Mouse (Mus musculus): ENCODE data around the gene Cyp11a1. TPM values are rescaled to one million over a fixed set of nuclear protein-coding genes. Genes with fewer than 3 reads are reported as not detected.

The Cyp11a1 gene
- polyA plus RNA-seq, 1 experiment from 2014 or later, result 0.74 TPM

- ATAC-seq (ENCODE audit: low read depth), result no peak
- H3K4me2 ChIP-seq (ENCODE audit: low read depth, low read length), result no peak overlapping the region
- no peaks in the 10 kb centered on the region for H3K36me3 ChIP-seq (ENCODE audit: control insufficient read depth, insufficient read depth, low read length)
- no peak overlapping the region for H3K4me3 ChIP-seq (ENCODE audit: low read length)
- H3K27ac ChIP-seq (ENCODE audit: low read length), result no peak overlapping the region
- H3K9ac ChIP-seq (ENCODE audit: low read length), result no peak overlapping the region
- no peaks in the 10 kb centered on the region for H3K4me1 ChIP-seq (replicated peaks; ENCODE audit: control insufficient read depth, insufficient read depth, low read length)
- 51% methylated on average over 7 of the region's 7 CpGs for WGBS
- no peaks in the 10 kb centered on the region for H3K27me3 ChIP-seq (ENCODE audit: control insufficient read depth, insufficient read depth, low read depth, low read length)
- no peaks in the 10 kb centered on the region for H3K9me3 ChIP-seq (ENCODE audit: control insufficient read depth, low read length)
These were observed 19.9 kb upstream of the Cyp11a1 start for GRCm38 (mm10) chr9:57986293-57986692.

GRCm38 (mm10) chr9:57988098-57988497, 18.1 kb upstream of the Cyp11a1 start:
- H3K4me2 ChIP-seq (ENCODE audit: low read depth, low read length), result no peak overlapping the region
- no peak overlapping the region for H3K27ac ChIP-seq (ENCODE audit: low read length)
- H3K9me3 ChIP-seq (ENCODE audit: control insufficient read depth, low read length), result no peaks in the 10 kb centered on the region
- H3K4me1 ChIP-seq (replicated peaks; ENCODE audit: control insufficient read depth, insufficient read depth, low read length), result no peaks in the 10 kb centered on the region
- 80% methylated on average over 2 of the region's 2 CpGs for WGBS
- no peaks in the 10 kb centered on the region for H3K27me3 ChIP-seq (ENCODE audit: control insufficient read depth, insufficient read depth, low read depth, low read length)
- no peaks in the 10 kb centered on the region for H3K36me3 ChIP-seq (ENCODE audit: control insufficient read depth, insufficient read depth, low read length)
- H3K4me3 ChIP-seq (ENCODE audit: low read length), result no peak overlapping the region
- H3K9ac ChIP-seq (ENCODE audit: low read length), result no peak overlapping the region
- no peak for ATAC-seq (ENCODE audit: low read depth)

- H3K4me3 ChIP-seq (ENCODE audit: low read length), result no peak overlapping the region
- no peaks in the 10 kb centered on the region for H3K36me3 ChIP-seq (ENCODE audit: control insufficient read depth, insufficient read depth, low read length)
- no peak overlapping the region for H3K9ac ChIP-seq (ENCODE audit: low read length)
- ATAC-seq (ENCODE audit: low read depth), result no peak
- no peaks in the 10 kb centered on the region for H3K9me3 ChIP-seq (ENCODE audit: control insufficient read depth, low read length)
- H3K27me3 ChIP-seq (ENCODE audit: control insufficient read depth, insufficient read depth, low read depth, low read length), result no peaks in the 10 kb centered on the region
- H3K27ac ChIP-seq (ENCODE audit: low read length), result no peak overlapping the region
- no peak overlapping the region for H3K4me2 ChIP-seq (ENCODE audit: low read depth, low read length)
- WGBS, result 83% methylated on average over 6 of the region's 6 CpGs
- H3K4me1 ChIP-seq (replicated peaks; ENCODE audit: control insufficient read depth, insufficient read depth, low read length), result no peaks in the 10 kb centered on the region
These were observed 16.9 kb upstream of the Cyp11a1 start for GRCm38 (mm10) chr9:57989309-57989708.

DNA sequence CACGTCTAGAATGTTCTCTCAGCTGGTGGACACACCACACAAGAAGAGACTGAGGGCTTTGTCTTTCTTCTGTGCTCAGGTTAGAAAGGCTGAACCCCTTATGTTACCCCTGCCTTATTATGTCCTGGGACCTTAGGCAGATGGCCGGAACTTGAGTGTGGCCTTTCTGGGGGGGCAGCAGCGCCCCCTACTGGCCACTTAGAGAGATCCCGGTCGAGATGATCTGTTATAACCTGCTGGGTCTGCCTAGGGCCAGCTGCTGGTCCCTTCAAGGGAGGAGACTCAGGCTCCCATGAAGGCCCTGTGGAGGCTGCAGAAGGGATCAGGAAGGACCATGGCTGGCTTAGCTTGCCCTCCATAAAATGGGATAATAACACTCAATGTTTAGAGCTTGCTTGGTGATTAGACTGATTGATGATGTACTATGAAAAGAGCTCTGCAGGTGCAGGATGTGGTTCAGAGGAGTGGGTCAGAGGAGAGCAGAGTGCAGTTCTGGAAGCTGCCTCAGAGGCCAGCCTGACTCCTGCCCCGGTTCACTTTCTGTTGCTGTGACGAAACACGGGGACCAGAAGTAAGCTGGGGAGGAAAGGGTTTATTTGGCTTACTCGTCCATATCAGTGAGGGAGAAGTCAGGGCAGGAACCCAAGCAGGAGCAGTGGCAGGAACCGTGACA, 15.6 kb upstream of the Cyp11a1 start:
- Histone ChIP-seq H3K27ac (ENCODE audit: low read length) (no peak overlapping the region), H3K27me3 (ENCODE audit: control insufficient read depth, insufficient read depth, low read depth, low read length) (no peaks in the 10 kb centered on the region), H3K4me3 (ENCODE audit: low read length) (no peak overlapping the region), H3K4me2 (ENCODE audit: low read depth, low read length) (no peak overlapping the region), H3K36me3 (ENCODE audit: control insufficient read depth, insufficient read depth, low read length) (no peaks in the 10 kb centered on the region), H3K9me3 (ENCODE audit: control insufficient read depth, low read length) (no peaks in the 10 kb centered on the region), H3K9ac (ENCODE audit: low read length) (no peak overlapping the region), H3K4me1 (replicated peaks; ENCODE audit: control insufficient read depth, insufficient read depth, low read length) (no peaks in the 10 kb centered on the region)
- 21% methylated on average over 10 of the region's 10 CpGs for WGBS
- no peak for ATAC-seq (ENCODE audit: low read depth)

- 74% methylated on average over 3 of the region's 3 CpGs for WGBS
- H3K27ac ChIP-seq (ENCODE audit: low read length), result no peak overlapping the region
- no peak overlapping the region for H3K4me3 ChIP-seq (ENCODE audit: low read length)
- no peaks in the 10 kb centered on the region for H3K4me1 ChIP-seq (replicated peaks; ENCODE audit: control insufficient read depth, insufficient read depth, low read length)
- no peaks in the 10 kb centered on the region for H3K36me3 ChIP-seq (ENCODE audit: control insufficient read depth, insufficient read depth, low read length)
- peaks cover 4% of the 10 kb centered on the region for H3K27me3 ChIP-seq (ENCODE audit: control insufficient read depth, insufficient read depth, low read depth, low read length)
- no peak overlapping the region for H3K4me2 ChIP-seq (ENCODE audit: low read depth, low read length)
- ATAC-seq (ENCODE audit: low read depth), result no peak
- no peak overlapping the region for H3K9ac ChIP-seq (ENCODE audit: low read length)
- no peaks in the 10 kb centered on the region for H3K9me3 ChIP-seq (ENCODE audit: control insufficient read depth, low read length)
These were observed 14.2 kb upstream of the Cyp11a1 start for GRCm38 (mm10) chr9:57992060-57992459.

DNA sequence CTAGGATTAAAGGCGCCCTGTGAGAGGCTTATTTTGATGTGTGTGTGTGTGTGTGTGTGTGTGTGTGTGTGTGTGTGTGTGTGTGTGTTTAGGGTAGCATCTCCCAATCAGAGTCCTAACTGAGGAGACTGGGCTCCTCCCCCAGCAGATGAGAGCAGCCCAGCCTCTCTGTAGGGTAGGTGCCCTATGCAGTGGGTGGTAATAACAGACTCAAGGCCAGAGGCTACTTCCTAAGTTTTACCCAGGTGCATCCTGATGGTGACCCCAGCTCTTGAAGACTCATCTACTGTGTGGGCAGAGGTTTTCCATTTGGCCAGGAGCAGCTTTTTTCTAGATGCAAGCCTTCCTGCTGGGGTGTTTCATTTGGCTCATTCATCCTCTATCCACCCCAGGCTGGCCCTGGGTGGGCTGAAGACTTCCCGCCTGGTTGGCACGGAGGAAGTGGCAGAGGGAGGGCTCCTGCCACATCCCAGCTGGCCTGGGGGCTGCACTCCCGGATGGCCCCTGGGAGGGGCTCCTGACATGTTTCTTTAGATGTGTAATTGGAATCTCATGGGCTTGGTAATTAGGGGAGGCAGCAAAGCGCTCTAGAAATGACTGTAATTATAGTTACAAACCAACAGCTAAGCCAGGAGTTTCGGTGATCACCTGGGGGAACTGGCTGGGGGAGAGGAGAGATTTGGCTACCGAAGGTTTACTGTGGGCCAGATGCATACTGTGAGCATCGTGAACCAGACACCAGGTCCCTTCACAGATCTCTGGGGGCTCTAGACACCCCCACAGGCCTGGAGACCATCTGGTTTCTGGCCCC, 13.2 kb upstream of the Cyp11a1 start:
- peak; percentile 46; the same call in 1 of the 2 replicates for ATAC-seq (ENCODE audit: low read depth)
- H3K27ac ChIP-seq (ENCODE audit: low read length), result peak overlapping the region; percentile 52
- 0 out of 2 replicates have a peak overlapping the region, but pooled peaks have one; percentile 3 for H3K9ac ChIP-seq (ENCODE audit: low read length)
- no peak overlapping the region for H3K4me3 ChIP-seq (ENCODE audit: low read length)
- no peaks in the 10 kb centered on the region for H3K36me3 ChIP-seq (ENCODE audit: control insufficient read depth, insufficient read depth, low read length)
- H3K27me3 ChIP-seq (ENCODE audit: control insufficient read depth, insufficient read depth, low read depth, low read length), result peaks cover 8% of the 10 kb centered on the region
- no peaks in the 10 kb centered on the region for H3K9me3 ChIP-seq (ENCODE audit: control insufficient read depth, low read length)
- no peak overlapping the region for H3K4me2 ChIP-seq (ENCODE audit: low read depth, low read length)
- peaks cover 5% of the 10 kb centered on the region for H3K4me1 ChIP-seq (replicated peaks; ENCODE audit: control insufficient read depth, insufficient read depth, low read length)
- 56% methylated on average over 8 of the region's 8 CpGs for WGBS

DNA sequence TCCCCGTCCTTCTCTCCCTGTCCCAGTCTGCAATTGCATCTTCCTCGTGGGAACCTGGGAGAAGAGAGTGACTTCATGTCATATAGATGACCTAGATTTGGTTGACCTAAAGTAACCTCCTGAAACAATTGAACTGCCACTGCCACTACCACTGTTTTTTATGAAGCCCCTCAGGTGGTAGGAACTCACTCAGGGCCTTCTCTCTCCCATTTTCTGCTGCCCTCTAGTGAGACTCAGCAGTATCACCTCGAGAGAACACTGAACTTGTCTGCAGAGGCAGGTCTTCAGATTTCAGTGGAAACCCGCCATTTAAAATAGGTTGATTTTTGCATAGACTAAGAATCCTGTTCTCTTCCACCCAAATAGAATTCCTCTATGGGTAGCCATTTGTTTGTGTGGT, 10.9 kb upstream of the Cyp11a1 start:
- H3K4me1 ChIP-seq (replicated peaks; ENCODE audit: control insufficient read depth, insufficient read depth, low read length), result peaks cover 8% of the 10 kb centered on the region
- no peak overlapping the region for H3K4me3 ChIP-seq (ENCODE audit: low read length)
- H3K4me2 ChIP-seq (ENCODE audit: low read depth, low read length), result no peak overlapping the region
- H3K27me3 ChIP-seq (ENCODE audit: control insufficient read depth, insufficient read depth, low read depth, low read length), result peaks cover 8% of the 10 kb centered on the region
- 35% methylated on average over 4 of the region's 4 CpGs for WGBS
- H3K36me3 ChIP-seq (ENCODE audit: control insufficient read depth, insufficient read depth, low read length), result no peaks in the 10 kb centered on the region
- no peak for ATAC-seq (ENCODE audit: low read depth)
- no peaks in the 10 kb centered on the region for H3K9me3 ChIP-seq (ENCODE audit: control insufficient read depth, low read length)
- H3K27ac ChIP-seq (ENCODE audit: low read length), result no peak overlapping the region
- H3K9ac ChIP-seq (ENCODE audit: low read length), result no peak overlapping the region

GRCm38 (mm10) chr9:57997511-57998031, 8.6 kb upstream of the Cyp11a1 start:
- peak overlapping the region; percentile 67 for H3K4me2 ChIP-seq (ENCODE audit: low read depth, low read length)
- no peak overlapping the region for H3K27ac ChIP-seq (ENCODE audit: low read length)
- peaks cover 8% of the 10 kb centered on the region for H3K27me3 ChIP-seq (ENCODE audit: control insufficient read depth, insufficient read depth, low read depth, low read length)
- peak overlapping the region; percentile 40 for H3K4me3 ChIP-seq (ENCODE audit: low read length)
- ATAC-seq (ENCODE audit: low read depth), result no peak
- peaks cover 8% of the 10 kb centered on the region for H3K4me1 ChIP-seq (replicated peaks; ENCODE audit: control insufficient read depth, insufficient read depth, low read length)
- no peaks in the 10 kb centered on the region for H3K36me3 ChIP-seq (ENCODE audit: control insufficient read depth, insufficient read depth, low read length)
- WGBS, result 16% methylated on average over 13 of the region's 13 CpGs
- H3K9ac ChIP-seq (ENCODE audit: low read length), result no peak overlapping the region; the same call in 1 of the 2 replicates
- no peaks in the 10 kb centered on the region for H3K9me3 ChIP-seq (ENCODE audit: control insufficient read depth, low read length)

DNA sequence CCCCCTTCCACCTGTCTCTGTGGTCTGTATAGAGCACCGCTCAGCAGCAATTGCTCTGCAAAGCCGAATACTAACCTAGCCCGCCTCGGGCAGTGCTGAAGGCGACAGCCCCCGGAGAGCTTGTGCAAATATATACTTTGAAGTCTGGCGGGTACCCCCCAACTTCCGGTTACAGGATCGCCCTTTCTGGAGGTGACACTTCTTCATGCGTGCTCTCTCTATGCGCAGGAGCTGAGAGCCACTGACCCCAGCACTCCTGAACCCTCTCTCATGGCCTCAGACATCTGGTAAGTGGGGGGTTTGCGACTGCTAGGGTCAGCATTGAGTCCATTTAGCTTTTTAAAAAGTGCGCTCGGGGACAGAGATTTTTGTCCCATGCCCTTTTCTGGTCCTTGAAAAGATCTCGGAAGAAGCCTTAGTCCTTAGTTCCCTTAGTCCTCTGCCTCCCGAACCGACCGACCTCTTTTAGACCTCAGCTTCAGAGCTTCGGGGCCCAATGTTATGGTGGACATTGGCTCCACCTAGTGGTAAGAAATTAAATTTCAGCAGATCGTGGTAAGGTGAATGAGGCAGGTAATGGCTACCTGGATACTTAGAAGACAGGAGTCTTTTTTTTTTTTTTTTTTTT, 8.1 kb upstream of the Cyp11a1 start:
- Histone ChIP-seq H3K4me3 (ENCODE audit: low read length) (peak overlapping the region; percentile 40), H3K9ac (ENCODE audit: low read length) (peak overlapping the region; percentile 49; the same call in 1 of the 2 replicates), H3K27ac (ENCODE audit: low read length) (no peak overlapping the region), H3K9me3 (ENCODE audit: control insufficient read depth, low read length) (no peaks in the 10 kb centered on the region), H3K36me3 (ENCODE audit: control insufficient read depth, insufficient read depth, low read length) (no peaks in the 10 kb centered on the region), H3K4me1 (replicated peaks; ENCODE audit: control insufficient read depth, insufficient read depth, low read length) (peaks cover 8% of the 10 kb centered on the region), H3K4me2 (ENCODE audit: low read depth, low read length) (peak overlapping the region; percentile 67), H3K27me3 (ENCODE audit: control insufficient read depth, insufficient read depth, low read depth, low read length) (peaks cover 8% of the 10 kb centered on the region)
- peak; percentile 85 for ATAC-seq (ENCODE audit: low read depth)
- WGBS, result under 1% methylated on average over 20 of the region's 20 CpGs

All from lung, embryonic 16.5 days (tissue).